Mouse (Mus musculus) small intestine, adult 2 months (tissue): ENCODE results near the gene Gm43191.

Experiments
- CTCF ChIP-seq: fragments of 200-500 bp; IDR thresholded peaks from 2 replicates; pipeline ENCODE4 v1.5.1; 2012; ENCODE audit warnings: low read depth, mild to moderate bottlenecking, control low read depth, inconsistent platforms, low read length, moderate library complexity, mixed read lengths; ENCODE audit not compliant: insufficient replicate concordance, insufficient read length; ENCODE audit errors: extremely low read depth
- POLR2A ChIP-seq: fragments of 200-500 bp; IDR thresholded peaks from 2 replicates; pipeline ENCODE4 v1.6.1; 2012; ENCODE audit warnings: low read depth, mild to moderate bottlenecking, control low read depth, inconsistent platforms, low read length, moderate library complexity

- no peak for TF ChIP-seq CTCF
- TF ChIP-seq POLR2A = no peak
Observed at GRCm38 (mm10) chr3:116705637-116706204, 24.7 kb upstream of the Gm43191 start.
